Mouse (Mus musculus) intestine, postnatal 0 days (tissue): ENCODE data around the gene Serpinb3b. TPM values are rescaled to one million over a fixed set of nuclear protein-coding genes. Genes with fewer than 3 reads are reported as not detected.
A peak's percentile ranks its signal among the peaks of the same experiment; 100 is the strongest.
"Not testable (repeated sequence)": the region's sequence is repeated elsewhere in the genome, so short reads cannot be mapped to it uniquely, and the experiment has no call there.

Experiments
- ATAC-seq: fragments of 200-750 bp; cut with Nextera tagmentation; 2 replicates; pipeline ENCODE4 v1.8.0; 2017; ENCODE audit warnings: mild to moderate bottlenecking, moderate TSS enrichment, moderate library complexity
- H3K27ac ChIP-seq: fragments of 300-500 bp; sonication (generic); 2 replicates; pipeline ENCODE4 v1.5.1; 2014; ENCODE audit warnings: mild to moderate bottlenecking, low read depth, low read length, moderate library complexity
- H3K27me3 ChIP-seq: fragments of 300-500 bp; sonication (generic); replicated peaks from 2 replicates; pipeline ENCODE4 v1.6.1; 2014; ENCODE audit warnings: low read length, mixed read lengths; ENCODE audit not compliant: control insufficient read depth, insufficient read depth
- H3K36me3 ChIP-seq: fragments of 300-500 bp; sonication (generic); 2 replicates; pipeline ENCODE4 v1.6.1; 2014; ENCODE audit warnings: mild to moderate bottlenecking, moderate library complexity; ENCODE audit not compliant: control insufficient read depth, insufficient read depth
- H3K4me1 ChIP-seq: fragments of 300-500 bp; sonication (generic); replicated peaks from 2 replicates; pipeline ENCODE4 v1.6.1; 2014; ENCODE audit warnings: antibody characterized with exemption, low read length, mixed read lengths; ENCODE audit not compliant: control insufficient read depth, insufficient read depth
- H3K4me2 ChIP-seq: fragments of 300-500 bp; sonication (generic); replicated peaks from 2 replicates; pipeline ENCODE4 v1.6.1; 2014; ENCODE audit warnings: low read depth, mild to moderate bottlenecking, moderate library complexity
- H3K4me3 ChIP-seq: fragments of 300-500 bp; sonication (generic); 2 replicates; pipeline ENCODE4 v1.5.1; 2014; ENCODE audit warnings: low read depth, low read length
- H3K9ac ChIP-seq: fragments of 300-500 bp; sonication (generic); 2 replicates; pipeline ENCODE4 v1.6.1; 2014; ENCODE audit warnings: mild to moderate bottlenecking, low read depth, low read length
- H3K9me3 ChIP-seq: fragments of 300-500 bp; sonication (generic); 2 replicates; pipeline ENCODE4 v1.6.1; 2016; ENCODE audit warnings: mixed run types; ENCODE audit not compliant: control insufficient read depth
- CTCF ChIP-seq: sonication (generic); IDR thresholded peaks from 2 replicates; pipeline ENCODE4 v1.5.1; 2016; ENCODE audit warnings: low read depth, mild to moderate bottlenecking, control low read depth, antibody characterized with exemption, moderate library complexity
- WGBS: fragments of 180-500 bp; shearing (Covaris S2); extraction: QIAGEN DNeasy Blood & Tissue Kit; methylation state at CpG from one replicate; pipeline ENCODE4 v1.1.7; 2014; 5-methylcytosine and 5-hydroxymethylcytosine counted together
- polyA plus RNA-seq: library from polyadenylated mRNA; unstranded; fragments of >200 nt; fragmentation: Nextera tagmentation; extraction: Ambion mirVana; gene quantifications from 2 replicates; pipeline ENCODE4 v1.2.1, GENCODE M21; 2015

Serpinb3b gene
- polyA plus RNA-seq: not detected in 2 replicates

DNA sequence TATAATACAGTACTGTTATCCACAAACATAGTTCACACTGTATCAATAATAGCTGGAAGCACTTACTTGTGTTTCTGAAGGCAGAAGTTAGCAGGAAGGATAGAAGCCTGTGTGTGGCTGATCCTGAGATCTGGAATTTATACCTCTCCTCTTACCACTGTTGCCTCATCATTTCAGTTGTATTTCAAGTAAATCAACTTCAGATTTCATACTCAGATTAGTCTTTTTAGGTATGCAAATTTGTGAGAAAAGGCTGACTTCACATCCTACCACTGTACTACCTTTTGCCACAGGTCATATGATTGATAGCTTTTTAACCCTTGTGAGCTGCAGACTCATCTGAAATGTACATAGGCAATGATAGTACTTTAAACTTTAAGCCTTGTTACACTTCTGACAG is at the start of gene Serpinb3b, which contains the start of gene Serpinb3c:
Gene Serpinb3b, minus strand, starts transcription at position 101 of the 400 bp plus-strand sequence.
Gene Serpinb3c, minus strand, starts transcription at position 111 of the 400 bp plus-strand sequence.
- not testable (repeated sequence) for ATAC-seq, H3K4me1 ChIP-seq

DNA sequence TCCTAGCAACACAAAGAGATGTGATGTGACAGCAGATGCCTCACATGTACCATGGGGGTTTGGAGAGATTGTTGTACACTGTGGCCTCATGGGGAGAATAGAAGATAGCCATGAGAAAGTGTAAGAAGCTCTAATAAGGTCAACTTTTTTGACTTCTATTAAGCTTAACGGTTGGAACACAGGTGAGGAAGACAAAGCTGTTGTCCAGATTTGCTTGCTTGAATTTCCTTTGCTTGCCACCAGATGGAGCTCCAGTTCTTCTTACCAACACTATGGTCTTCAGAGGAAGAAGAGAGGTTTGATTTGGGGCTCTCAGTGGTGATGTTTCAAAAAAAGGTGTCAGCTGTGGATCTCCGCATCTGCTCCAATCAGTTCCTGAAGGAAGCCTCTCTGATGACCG is 35.0 kb downstream of the Serpinb3b start:
- WGBS: 36% methylated on average over 3 of the region's 3 CpGs
- not testable (repeated sequence) for H3K9ac ChIP-seq, H3K4me2 ChIP-seq, H3K27ac ChIP-seq, H3K9me3 ChIP-seq, H3K36me3 ChIP-seq, ATAC-seq, H3K4me3 ChIP-seq, H3K4me1 ChIP-seq, H3K27me3 ChIP-seq
- peak; percentile 62 for TF ChIP-seq CTCF

More for the DNA sequence above, at the start of gene Serpinb3b, which contains the start of gene Serpinb3c:
- H3K36me3 ChIP-seq, H3K27me3 ChIP-seq, H3K27ac ChIP-seq, H3K4me2 ChIP-seq, H3K9me3 ChIP-seq, H3K9ac ChIP-seq, H3K4me3 ChIP-seq: not testable (repeated sequence)

DNA sequence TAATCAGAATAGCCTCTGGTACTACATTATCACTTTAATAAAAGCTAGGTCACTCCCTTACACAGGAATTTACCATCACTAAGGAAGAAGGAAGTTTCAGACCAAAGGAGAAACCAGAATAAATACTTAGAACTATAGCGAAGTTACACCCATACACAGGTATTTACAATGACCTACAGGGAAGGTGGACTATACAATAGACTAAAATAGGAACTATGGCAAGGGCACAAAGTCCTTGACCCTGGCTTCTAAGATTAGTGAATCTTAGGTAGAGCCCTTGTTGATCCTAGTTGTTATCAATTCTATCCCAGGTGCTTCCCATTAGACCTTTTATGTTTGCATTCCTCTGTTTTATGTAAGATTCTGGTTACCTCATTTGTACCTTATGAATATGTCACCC is 60.9 kb downstream of the Serpinb3b start:
- H3K4me3 ChIP-seq, H3K27me3 ChIP-seq, H3K9me3 ChIP-seq, H3K27ac ChIP-seq, H3K36me3 ChIP-seq, H3K4me1 ChIP-seq, ATAC-seq, H3K9ac ChIP-seq, H3K4me2 ChIP-seq: not testable (repeated sequence)
- 88% methylated on average over 1 of the region's 1 CpGs for WGBS

DNA sequence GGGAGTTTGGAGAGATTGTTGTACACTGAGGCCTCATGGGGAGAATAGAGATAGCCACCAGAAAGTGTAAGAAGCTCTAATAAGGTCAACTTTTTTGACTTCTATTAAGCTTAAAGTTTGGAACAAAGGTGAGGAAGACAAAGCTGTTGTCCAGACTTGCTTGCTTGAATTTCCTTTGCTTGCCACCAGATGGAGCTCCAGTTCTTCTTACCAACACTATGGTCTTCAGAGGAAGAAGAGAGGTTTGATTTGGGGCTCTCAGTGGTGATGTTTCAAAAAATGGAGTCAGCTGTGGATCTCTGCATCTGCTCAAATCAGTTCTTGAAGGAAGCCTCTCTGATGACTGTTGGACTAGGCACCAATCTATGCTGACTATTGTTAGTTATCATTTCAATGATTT is 150.7 kb downstream of the Serpinb3b start:
- ATAC-seq, H3K4me2 ChIP-seq, H3K9me3 ChIP-seq, H3K4me3 ChIP-seq, H3K9ac ChIP-seq, H3K27me3 ChIP-seq, H3K27ac ChIP-seq, H3K4me1 ChIP-seq, H3K36me3 ChIP-seq: not testable (repeated sequence)
- peak; percentile 39 for TF ChIP-seq CTCF

Other genes with a start within 250 kb of the Serpinb3b start
- not detected in 2 replicates for gene Serpinb3a, start 226.1 kb downstream of the Serpinb3b start, polyA plus RNA-seq
- gene Serpinb3d, start 194.9 kb downstream of the Serpinb3b start, polyA plus RNA-seq: not detected in 2 replicates
- gene Serpinb3c, start within 50 bp of the Serpinb3b start, polyA plus RNA-seq: not detected in 2 replicates
- not detected in 2 replicates for gene Serpinb11, start 82.8 kb upstream of the Serpinb3b start, polyA plus RNA-seq
- gene Serpinb7, start 121.3 kb upstream of the Serpinb3b start, polyA plus RNA-seq: not detected in 2 replicates
- gene Serpinb2, start 233.1 kb upstream of the Serpinb3b start, polyA plus RNA-seq: not detected in 2 replicates